Mouse (Mus musculus): ENCODE measurements around the gene Arrdc2.

Gene Arrdc2

DNA sequence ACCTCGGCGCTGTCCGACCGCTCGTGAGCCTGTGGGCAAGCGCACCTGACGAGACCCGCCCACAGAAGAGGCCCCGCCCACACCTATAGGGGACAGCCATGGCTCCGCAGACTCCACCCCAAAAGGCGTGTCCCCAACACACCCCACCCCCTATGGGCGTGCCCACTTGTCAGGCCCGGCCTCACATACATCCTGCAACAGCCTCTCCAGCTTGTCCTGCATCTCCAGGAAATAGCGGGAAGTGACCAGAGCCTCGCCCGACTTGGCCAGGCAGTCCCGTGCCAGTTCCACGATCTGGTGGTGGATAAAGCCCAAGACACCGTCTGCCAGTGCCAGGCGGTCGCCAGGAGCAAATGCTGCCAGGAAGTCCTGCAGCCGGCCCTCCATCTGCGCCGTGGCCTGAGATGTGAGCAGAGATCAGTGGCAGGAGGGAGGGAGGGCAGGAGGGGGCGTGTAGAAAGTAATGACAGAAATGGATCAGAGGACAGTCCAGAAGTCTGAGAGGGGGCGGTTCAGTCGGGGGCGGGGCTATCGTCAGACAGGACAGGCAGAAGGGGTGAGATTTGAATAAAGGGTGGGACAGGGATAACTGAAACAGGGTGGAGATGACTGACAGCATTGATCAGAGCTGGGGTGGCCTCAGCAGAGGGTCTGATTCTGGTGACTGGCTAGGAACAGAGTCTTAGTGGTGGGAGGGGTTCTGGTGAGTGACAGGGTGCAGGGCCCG, 51.4 kb downstream of the Arrdc2 start:
- WGBS, result 41% methylated on average over 30 of the region's 30 CpGs

DNA sequence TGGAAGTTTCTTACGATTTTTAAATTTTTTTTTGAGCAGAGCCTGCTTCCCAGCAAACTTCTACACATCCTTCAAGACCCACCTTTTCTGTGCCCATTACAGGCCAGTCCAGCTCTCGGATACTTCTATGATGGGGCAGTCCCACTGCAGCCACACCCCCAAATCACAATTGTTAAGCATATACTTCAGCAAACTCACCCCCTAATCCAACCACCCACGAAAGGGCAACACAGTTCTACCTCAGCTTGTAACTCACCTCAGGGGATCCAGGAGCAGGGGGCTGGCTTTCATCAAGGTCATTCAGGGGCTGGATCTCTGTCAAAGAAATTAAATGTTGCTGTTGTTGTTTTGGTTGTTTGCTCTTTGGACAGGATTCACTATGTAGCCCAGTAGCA, 52.5 kb downstream of the Arrdc2 start:
- 92% methylated on average over 3 of the region's 3 CpGs for WGBS

DNA sequence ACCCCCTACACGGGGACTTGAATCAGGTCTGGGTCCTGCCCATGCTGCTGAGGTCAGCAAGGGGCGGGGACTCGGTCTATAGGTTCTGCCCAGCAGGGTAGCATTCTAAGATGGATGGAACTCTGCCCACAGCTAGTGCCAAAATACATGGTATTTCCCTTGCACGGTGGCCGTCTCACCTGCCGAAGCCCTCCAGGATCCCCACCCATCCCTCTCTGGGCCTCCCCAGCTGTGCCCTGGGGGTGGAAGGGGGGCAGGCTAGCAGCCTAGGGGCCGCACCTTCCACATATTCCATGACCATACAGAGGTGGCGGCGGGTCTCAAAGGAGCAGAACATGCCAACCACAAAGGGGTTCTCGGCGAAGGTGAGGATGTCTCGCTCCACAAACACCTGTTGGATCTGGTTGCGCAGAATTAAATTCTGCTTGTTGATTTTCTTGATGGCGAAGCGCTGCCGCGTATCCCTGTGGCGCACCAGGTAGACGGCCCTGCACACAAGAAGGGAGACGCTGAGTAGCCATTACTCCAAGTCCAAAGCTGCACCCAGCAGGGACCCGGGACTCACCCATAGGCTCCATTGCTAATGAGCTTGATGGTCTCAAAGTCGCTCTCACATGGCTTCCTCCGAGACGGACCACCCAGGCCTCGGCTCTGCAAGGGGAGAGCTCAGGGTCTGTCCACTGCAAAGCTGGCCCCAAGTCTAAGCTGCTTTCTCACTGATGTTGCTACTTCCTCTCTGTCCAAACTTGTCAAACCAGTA, 53.0 kb downstream of the Arrdc2 start:
- WGBS, result 89% methylated on average over 25 of the region's 25 CpGs
